Mouse (Mus musculus) neutrophil, adult 5-6 weeks (primary cell): Measurements from ENCODE around the gene Sorbs1. TPM values are rescaled to one million over a fixed set of nuclear protein-coding genes. Genes with fewer than 3 reads are reported as not detected.
A peak's percentile ranks its signal among the peaks of the same experiment; 100 is the strongest.

Source experiments
- ATAC-seq: fragments of 151-379, 151-347 bp; 2 replicates; pipeline ENCODE4 v1.8.0; 2017; ENCODE audit warnings: mild to moderate bottlenecking, moderate TSS enrichment; ENCODE audit not compliant: insufficient number of reproducible peaks, poor library complexity, low FRiP score, severe bottlenecking; ENCODE audit errors: extremely low read depth
- total RNA-seq: library from RNA; stranded (forward); fragments of 200-1000 nt; gene quantifications from 2 replicates; pipeline ENCODE4 v1.2.3, GENCODE M21; 2017

The Sorbs1 gene
- total RNA-seq, 1 experiment from 2014 or later, result 9.8 TPM

DNA sequence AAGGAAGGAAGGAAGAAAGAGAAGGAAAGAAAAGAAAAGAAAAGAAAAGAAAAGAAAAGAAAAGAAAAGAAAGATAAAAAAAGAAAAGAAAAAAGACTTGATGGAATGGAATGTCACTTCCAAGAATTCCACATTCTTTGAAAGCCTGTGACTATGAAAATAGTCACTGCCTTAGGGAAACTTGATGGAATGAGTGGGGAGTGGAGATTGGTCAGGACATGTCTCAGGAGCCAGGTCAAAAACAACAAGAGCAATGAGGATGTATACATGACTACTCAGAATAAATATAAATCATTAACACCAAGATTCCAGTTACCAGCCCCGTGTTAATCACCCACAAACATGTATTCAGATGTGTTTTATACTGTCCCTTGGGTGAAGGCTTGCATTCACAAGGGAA is 5.1 kb upstream of the Sorbs1 start:
- ATAC-seq, result no peak

DNA sequence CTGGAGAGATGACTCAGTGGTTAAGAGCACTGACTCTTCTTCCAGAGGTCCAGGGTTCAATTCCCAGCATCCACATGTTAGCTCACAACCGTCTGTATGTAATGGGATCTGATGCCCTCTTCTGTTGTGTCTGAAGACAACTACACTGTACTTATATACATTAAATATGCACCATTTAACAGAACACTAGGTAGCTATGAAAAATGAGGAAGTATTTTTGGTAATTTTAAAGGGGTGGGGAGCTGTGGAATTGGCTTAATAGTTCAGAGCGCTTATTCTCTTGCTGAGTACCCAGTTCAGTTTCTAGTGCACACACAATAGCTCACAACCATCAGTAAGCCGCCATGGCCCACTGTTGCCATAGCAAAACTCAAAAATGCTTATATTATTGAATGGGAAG is 2.0 kb upstream of the Sorbs1 start:
- no peak for ATAC-seq

DNA sequence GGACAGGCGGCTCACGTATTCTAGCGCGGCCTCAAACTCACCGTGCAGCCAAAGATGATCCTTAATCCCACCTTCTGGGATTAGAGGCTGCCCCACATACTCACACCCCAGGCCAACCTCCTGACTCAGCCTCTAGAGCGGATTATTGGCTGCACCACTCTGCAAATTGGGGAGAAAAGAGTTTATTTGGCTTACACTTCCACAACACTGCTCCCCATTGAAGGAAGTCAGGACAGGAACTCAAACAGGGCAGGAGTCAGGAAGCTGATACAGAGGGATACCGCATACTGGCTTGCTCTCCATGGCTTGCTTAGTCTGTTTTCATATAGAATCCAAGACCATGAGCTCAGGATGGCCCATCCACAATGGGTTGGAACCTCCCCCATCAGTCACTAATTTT is 797 bp upstream of the Sorbs1 start:
- no peak for ATAC-seq

DNA sequence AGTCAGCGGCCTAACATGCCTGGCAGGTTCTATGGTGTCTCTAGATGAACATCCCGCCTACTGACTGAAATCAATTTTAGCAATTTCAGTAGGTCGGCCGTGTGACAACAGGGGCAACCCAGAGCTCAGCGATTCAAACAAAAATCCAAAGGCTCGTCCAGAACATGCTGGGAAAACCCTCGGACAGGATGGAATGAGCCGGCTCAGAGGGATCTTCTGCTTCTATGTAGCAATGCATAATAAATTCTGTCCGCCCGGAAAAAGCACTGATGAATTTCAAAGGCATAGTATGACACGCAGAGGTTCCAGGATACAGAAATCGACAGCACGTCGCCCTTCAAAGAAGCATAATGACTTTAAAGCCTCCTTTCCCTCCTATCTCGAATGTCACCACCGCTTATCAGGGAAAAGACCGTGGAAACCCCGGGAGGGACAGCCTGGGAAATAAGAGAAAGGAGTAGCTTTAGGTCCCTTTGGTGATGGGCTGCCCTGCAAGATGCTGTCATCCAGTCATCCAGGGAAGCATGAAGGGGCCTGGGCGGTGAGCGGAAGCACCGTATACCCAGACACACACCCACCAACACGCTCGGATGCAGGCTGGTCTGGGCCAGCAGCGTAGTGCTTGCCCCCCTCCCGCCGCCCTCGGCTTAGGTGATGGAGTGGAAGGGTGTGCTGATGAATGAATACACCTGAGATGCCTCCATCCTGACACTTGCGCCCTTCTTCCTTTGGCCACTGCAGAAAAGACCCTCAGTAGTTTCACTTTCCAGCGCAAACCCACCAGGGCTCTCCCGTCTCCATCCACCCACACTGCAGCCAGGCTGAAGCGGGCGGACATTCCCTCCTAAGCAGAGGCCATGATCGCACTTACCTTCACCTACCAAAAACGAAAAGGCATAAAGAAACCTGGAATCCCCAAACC is 818 bp downstream of the Sorbs1 start:
- ATAC-seq, result peak; percentile 37

DNA sequence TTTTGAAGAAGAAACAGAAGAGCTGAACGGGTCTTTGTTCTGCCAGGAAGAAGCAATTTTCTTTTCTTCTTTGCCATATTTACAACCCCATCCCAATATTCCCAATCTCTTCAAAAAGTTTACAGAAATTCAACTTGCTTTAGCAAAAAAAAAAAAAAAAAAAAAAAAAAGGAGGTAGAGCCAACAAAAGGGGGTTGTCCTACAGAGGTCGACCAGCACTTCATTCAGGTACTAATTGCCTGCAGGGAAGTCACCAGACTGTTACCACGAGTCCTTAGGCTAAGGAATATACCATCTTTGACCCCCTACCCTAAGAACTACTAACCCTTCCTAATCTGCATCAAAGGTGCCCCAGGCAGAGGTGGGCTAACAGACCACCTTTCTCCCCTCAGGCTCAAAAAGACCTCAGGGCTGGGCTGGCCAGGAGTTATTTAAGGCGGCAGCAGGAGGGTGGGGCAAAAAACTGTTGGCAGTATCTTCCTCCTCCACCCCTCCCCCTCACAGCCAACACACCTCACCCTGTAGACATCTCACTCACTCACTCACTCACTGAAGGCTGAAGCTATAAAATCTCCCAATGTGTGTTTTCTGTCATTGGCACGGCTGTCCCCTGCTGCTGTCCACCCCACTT is 1.8 kb downstream of the Sorbs1 start:
- ATAC-seq, result no peak

DNA sequence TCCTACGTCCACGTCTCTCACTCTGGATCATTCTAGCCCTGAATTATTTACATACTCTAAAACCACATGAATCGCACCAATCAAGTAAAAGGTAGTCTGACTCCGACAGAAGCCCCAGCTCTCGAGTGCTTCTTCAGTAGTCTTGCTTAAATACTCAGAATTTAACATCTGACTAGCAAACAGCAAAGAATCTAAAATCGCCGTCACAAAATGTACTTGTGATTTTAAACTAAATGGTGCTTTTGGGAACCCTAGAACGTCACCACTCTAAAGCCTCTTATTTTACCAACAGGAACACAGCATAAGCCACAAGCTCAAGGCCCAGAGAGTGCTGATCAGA is 2.5 kb downstream of the Sorbs1 start:
- ATAC-seq, result no peak

DNA sequence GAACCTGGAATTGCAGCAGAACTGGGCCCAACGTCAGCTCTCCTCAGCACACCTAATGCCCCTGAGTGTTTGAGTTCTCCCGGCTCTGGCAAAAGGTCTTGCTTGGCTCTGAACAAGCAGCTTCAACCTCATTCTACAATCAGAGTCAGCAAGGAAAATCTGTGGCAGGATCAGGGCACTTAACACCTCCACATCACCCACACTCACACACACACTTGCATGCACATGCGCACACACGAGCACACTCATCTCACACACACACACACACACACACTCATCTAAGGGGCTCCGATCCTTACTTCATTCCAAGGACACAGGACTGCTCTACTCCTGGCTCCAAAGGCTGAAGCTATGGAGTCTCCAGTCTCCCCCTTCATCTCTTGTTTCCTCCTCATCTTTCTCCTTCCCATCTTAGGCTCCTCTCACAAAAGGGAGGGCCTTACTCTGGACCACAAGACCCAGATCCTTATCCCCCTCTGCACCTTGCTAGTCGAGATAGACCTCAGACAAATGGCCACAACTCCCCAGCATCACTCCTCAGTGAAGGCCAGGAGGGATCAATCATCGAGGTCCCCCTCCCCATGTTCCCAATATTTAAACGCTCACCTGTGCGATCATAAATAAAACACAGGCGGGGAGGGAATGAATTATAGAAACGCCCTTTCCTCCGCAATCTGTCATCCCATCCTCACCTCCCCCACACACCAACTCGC is 3.0 kb downstream of the Sorbs1 start:
- no peak for ATAC-seq

DNA sequence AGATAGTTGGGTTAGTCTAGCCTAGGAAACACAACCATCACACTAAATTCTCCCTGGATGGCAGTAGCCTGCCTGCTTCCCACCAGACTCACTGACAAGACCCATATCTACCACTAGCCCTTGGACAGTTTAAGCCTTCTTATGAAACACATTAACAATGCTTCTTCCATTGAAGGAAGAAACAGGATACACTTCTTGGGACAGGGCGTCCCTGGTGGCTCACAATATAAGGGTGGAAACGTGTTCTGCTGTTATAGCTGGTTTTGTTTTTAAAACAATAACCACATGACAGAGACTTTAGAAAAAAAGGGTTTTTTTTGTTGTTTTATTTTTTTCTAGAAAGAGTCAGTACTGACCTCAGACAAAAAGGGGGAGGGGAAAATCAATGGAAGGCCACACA is 4.3 kb downstream of the Sorbs1 start:
- no peak for ATAC-seq

DNA sequence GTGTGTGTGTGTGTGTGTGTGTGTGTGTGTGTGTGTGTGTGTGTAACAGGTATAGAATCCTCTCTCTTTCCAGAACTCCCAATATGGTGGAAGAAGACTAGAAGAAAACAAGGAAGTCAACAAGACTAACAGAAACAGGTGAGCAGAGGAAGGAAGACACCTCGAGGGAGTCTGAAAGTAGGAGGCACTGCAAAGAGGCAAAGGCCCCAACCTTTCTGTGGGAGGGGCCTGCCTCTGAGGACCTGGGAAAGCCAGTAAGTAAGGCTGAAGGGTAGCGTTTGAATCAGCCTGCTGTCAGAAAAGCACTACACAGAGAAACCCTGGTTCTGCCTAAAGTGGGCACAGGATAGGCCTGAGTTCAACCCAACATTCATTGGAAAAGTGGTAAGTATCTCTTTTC is 4.7 kb downstream of the Sorbs1 start:
- ATAC-seq, result no peak

DNA sequence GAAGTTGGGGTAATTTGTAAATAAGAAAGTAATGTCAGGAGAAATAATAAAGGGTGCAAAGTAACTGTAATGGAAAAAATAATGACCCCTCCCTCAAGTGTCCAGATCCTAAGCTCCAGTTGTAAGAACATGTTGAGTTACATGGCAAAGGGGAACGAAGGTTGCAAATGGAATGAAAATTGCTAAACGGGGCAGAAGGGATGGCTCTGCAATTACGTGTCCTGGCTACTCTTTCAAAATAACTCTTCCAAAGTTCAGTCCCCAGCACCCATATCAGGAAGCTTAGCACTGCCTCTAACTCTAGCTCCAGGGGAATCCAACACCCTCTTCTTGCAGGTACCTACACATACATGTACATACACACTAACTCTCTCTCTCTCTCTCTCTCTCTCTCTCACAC is 6.6 kb downstream of the Sorbs1 start:
- ATAC-seq, result no peak

DNA sequence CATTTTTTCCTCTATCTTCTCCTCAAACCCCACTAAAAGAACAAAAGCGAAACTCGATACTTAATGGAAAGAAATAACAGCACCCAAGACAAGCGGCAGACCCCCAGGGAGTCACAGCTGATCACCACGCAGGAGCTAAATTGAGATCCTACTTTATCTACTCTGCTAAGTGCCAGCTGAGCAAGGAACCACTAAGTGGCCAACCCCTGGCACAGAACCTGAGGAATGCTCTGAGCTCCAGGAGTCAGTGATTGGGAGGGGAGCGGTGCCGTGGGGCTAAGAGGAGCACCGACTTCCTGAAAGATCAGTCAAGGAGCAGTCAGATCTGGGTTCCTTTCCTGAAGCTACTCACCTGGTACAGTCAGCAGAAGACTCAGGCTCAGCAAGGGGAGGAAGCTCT is 9.2 kb downstream of the Sorbs1 start:
- no peak for ATAC-seq

DNA sequence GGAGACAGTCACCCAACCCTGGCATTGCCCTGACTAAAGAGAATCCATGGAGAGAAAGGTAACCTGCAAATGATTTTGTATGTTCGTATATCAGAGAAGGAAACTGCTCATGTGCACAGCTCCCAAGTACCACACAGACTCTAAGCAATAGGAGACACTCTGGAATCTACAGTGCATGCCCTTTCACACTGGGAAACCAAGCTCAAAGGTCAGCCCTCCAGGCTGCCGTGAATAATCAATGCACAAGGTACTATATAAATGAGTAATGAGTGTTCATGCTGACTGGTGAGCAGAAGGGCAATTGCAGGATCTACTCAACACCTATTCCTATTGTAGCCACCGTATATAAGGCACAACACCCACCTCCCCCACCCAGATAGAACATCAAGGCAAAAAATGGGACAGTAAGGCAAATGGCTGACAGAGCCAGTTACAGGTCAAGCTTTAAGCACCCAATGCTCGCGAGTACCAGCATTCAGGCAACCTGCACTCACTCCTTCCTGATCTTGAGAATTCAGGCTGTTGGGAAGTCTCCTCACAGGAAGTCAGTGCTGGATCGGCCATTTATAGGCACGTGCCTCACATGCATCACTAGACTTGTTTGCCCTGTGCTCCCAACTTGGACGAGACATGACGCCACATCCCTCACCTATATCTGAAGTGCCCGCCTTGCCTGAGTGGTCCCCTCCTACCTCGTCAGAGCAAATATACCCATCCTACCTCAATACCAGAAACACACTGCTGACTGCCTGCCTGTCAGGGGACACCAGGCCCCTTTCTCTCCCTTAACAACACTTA is 13.4 kb downstream of the Sorbs1 start:
- no peak for ATAC-seq

DNA sequence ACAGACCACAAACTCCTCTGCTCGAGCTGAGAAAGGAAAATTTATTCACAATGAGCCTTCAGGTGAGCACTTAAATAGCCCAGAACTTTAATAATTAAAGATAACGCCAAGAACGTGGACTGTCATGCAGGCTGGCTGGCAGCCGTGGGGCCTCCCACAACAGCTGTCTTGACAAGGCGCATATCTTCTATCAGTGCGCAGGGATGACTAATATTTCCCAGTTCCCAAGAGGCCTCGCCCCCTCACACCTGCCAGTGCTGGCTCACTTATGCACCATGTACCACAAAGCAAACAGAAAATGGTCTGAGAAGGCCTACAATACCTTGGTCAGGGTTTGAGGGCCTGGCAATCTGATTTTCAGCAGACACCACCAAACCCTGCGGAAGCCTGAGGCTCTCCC is 14.4 kb downstream of the Sorbs1 start:
- ATAC-seq, result no peak

DNA sequence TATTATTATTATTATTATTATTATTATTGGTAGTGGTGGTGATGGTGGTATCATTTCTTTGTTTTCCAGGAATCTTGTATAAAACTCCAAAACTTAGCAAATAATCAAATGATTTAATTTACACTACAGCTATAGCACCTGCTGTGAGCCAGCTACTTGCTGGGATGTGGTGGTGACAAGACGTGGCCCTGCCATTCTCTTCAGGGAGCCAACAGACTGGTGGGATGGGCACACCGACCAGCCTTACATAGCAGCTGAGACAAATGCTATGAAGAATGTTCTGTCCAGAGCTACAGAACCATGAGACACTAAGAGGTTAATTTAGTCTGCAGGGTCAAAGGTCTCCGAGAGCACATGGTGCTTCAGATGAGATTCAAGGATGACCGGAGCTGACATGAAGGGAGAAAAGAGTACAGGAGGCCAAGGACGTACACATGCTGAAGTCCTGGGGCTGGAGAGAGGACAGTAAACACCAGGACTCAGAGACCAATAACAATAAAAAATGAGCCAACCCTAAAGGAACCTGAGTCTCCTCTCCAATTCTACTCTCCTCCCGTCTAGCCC is 15.3 kb downstream of the Sorbs1 start:
- ATAC-seq, result no peak

DNA sequence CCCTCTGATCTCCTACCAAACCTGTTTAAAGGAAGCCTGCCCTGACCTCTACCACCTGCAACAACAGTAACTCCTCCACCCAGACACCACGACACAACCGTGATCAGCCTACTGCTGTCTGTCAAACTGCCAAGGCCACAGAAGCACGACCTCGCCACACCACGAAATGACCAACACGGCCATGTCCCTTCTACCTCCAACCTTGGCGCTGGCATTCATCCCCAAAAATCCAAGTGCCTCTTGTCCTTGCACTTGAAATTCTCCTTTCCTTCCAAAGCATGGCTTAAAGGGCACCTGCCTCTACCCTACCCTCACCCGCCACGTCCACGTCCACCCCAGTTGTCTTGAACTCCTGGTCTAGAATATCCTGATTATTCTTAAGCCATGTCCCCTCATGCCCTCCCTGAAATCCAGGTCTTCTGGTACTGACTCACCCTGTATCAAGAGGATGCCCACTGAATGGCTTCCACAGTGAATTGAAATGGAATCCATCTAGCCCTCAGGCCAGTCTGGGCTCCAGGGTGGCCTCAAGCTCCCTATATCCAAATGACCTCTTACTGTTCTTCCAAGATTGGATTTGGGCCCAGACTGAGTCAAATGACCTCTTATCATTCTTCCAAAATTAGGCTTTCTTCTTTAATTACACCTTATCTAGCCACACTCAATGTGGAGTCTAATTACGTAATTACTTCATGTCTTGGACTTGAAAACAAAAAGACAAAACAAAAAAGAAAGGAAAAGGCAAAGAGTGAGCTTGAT is 16.9 kb downstream of the Sorbs1 start:
- no peak for ATAC-seq

DNA sequence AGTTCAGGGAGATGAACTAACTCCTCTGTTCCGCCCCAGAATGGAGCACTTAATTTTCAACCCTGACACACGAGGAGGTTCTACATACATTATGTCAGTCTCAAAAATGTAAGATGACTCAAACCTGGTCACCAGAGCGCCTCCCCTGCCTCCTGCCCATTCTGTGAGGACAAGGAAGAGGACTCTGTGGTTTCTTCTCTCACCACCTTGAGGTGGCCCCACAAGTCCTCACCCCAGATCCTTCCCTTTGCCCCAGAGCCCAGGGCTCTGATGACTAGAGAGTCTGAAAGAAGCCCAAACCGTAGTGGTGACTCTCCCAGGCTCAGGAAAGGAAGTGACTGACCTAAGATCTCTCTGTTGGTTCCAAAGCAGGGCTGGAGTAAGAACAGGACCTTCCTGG is 17.5 kb downstream of the Sorbs1 start:
- no peak for ATAC-seq

DNA sequence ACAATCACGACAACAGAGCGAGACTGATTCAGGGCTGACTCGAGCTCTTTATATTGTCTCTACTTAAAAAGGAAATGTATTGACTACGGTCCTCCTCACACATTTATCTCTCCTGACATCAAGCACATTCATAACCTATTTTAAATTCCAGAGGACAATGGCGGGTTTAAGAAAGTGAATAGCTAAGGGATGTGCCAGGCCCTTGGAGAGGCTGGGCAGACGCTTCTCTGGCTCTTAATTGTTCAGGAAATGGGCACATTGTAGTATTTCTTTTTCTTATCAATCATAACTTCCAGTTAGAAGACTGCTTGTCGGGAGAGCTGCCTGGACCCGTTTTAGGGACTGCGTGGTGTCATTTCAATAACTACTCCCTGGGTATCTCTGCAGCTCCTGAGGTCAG is 20.7 kb downstream of the Sorbs1 start:
- no peak for ATAC-seq

DNA sequence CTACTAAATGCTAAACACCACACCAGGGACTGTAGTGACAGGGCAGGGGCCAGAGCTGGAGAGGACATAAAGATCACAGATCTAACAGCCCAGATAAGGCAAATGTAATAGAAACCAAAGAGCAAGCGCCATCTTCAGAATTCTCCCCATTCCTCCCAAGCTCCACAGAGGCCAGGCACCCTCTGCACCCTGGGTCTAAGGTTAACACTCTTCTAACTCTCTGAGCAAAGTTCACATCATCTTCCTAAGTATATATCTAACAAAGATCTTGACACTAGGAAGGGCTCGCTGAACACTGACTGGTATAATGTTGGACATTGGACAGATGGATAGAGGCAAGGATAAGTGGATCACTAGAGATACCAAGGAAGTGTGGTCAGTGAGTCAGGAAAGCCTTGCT is 22.1 kb downstream of the Sorbs1 start:
- no peak for ATAC-seq
